Mouse (Mus musculus): ENCODE measurements around the gene Uqcr10.

Uqcr10 gene

DNA sequence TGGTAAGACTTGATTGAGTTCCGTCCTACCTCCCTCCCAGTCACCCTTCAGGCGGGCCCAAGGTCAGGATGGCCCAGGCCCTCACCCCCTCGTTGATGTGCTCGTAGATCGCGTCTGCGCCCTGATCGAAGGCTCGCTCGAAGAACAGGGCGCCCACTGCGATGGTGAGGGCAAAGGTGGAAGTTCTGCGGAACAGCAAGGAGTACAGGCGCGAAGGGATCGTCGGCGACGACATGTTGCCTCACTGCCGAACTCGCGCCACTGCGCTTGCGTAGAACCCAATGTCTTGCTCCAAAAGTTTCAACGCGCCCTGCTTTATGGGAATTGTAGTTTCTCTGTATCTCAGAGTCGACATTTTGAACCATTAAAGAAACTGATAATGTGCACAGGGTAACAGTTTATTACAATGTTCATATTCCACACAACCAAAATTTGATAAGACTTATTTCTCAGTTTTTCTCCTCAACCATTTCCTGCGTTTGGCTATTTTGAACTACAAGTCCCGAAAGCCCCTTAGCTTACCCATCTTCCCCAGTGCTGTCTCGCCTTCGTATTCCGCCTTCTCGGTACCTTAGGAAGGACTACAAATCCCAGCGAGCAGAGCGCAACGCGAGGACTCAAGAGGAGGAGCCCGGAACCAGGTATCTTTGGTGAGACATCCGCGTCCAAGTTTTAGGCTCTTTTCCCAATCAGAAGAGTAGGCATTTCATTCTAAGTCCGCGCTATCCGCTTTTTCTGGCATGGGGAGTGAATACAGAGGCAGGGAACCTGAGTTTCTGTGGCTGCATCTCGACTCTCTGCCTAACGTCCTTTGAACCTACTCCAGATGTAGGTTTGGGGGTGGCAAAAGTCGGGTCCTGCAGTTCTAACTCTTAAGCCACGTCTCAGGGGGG lies at the start of gene Uqcr10, which contains the start of gene Zmat5:
Gene Uqcr10 (minus strand): TSS at position 271 of the 893 bp plus-strand sequence.
Gene Zmat5 (plus strand): TSS at position 607 of the 893 bp plus-strand sequence.
- DNase-seq (ENCODE audit: low spot score in 2 of 2), result peak; percentile 86 to 90

DNA sequence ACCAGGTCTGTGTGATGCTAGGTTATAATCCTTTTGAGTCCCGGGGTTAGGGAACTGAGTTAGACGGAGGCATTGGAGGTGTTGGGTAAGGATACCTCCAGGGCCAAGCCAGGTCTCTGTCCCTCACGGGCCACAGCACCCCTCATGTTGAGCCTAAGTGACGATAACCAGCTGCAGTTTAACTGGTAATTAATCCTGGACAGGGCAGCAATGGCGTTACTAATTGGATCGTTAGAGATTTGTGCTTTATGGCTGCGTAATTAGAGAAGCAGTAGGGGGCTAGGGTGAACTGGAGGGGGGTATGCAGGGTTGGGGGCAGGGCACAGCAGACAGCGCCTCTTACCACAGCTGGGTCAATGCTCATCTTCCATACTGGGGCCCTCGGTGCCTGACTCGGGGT lies 48.7 kb upstream of the Uqcr10 start:
- DNase-seq (ENCODE audit: low spot score in 2 of 2), result no peak

- peak; percentile 51 to 63 for DNase-seq (ENCODE audit: low spot score in 2 of 2)
Observed at GRCm38 (mm10) chr11:4750263-4750662, 46.1 kb upstream of the Uqcr10 start.

- no peak for DNase-seq (ENCODE audit: low spot score in 2 of 2)
Observed at GRCm38 (mm10) chr11:4747285-4747684, 43.1 kb upstream of the Uqcr10 start.

DNA sequence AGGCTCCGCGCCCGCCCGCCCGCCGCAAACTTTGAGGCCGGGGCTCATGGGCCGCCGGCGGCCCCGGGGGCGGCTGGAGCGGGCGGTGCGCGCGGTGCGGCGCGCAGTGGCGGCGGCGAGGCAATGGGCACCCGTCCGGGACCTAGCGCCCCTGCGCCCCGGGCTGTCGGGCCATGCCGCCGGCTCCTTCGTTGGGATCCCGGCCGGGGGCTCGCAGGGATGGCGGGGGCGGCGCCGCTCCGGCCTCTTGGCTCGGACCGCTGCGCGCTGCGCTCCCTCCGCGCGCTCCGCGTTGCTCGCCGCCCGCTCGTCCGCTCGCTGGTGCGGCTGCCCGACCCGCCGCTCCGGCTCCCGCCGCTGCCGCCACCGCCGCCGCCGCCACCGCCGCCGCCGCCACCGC lies 42.6 kb upstream of the Uqcr10 start, which contains the start of gene Cabp7:
Gene Cabp7 (minus strand): TSS at position 46 of the 400 bp plus-strand sequence.
- no peak for DNase-seq (ENCODE audit: low spot score in 2 of 2)

- DNase-seq (ENCODE audit: low spot score in 2 of 2), result no peak
Observed at GRCm38 (mm10) chr11:4745969-4746368, 41.8 kb upstream of the Uqcr10 start.

DNA sequence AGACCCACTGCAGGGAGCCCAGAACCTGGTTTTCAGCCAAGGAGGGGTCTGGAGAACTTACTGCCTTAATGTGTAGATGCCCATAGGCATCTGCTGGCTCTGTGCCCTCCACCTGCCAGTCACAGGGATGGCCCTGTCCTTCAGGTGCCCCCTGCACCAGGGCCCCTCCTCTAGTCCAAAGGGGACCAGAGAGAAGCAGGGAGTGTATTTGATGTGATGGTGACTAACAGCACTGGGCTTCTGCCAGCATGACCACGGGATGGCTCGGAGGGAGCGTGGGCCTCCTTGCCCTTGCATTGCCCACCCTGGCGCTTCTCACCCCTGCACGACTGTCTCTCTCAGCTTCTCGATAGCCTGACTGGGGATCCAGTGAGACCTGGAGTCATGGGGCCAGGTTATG lies 40.5 kb upstream of the Uqcr10 start:
- no peak for DNase-seq (ENCODE audit: low spot score in 2 of 2)

- DNase-seq (ENCODE audit: low spot score in 2 of 2), result no peak
Observed at GRCm38 (mm10) chr11:4740785-4741184, 36.6 kb upstream of the Uqcr10 start.

- no peak for DNase-seq (ENCODE audit: low spot score in 2 of 2)
Observed at GRCm38 (mm10) chr11:4738719-4739118, 34.6 kb upstream of the Uqcr10 start.

DNA sequence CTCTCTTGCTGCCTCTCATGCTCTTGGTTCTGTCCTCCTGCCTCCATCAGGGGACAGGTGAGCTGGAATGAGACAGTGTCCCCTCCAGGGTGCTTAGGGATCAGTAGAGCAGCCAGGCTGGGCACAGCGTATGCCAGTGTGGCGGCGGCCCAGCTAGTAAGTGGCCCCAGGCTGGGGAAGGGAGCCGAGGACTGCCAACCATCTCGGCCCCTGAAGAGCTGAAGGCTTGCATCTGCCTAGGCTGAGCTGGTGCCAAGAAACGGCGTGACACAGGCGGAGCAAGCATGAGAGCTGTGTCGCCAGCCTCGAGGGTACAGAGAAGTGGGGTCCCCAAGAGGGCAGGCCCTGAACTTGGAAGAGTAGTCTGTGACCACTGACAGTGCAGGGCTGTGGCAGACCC lies 33.5 kb upstream of the Uqcr10 start:
- DNase-seq (ENCODE audit: low spot score in 2 of 2), result no peak

- DNase-seq (ENCODE audit: low spot score in 2 of 2), result no peak
Observed at GRCm38 (mm10) chr11:4736355-4736754, 32.2 kb upstream of the Uqcr10 start.

- no peak for DNase-seq (ENCODE audit: low spot score in 2 of 2)
Observed at GRCm38 (mm10) chr11:4734179-4734578, 30.0 kb upstream of the Uqcr10 start.

DNA sequence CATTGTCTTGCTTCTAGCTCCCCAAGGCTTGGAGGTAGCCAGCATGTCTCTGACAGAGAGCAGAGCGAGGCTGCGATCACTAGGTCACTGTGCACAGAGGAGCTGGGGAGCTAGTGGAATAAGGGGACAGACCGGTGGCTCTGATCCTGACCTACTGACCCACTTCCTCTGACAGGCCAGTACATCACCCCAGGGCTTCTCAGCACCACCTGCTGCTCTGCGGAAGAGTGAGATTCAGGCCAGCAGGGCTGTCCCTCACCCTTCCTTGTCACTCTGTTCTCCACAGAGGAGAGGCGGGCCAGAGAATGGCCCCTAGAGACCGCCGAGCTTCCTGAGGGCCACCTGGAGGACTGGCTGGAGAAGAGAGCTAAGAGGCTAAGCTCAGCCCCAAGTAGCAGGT lies 27.6 kb upstream of the Uqcr10 start:
- no peak for DNase-seq (ENCODE audit: low spot score in 2 of 2)

DNA sequence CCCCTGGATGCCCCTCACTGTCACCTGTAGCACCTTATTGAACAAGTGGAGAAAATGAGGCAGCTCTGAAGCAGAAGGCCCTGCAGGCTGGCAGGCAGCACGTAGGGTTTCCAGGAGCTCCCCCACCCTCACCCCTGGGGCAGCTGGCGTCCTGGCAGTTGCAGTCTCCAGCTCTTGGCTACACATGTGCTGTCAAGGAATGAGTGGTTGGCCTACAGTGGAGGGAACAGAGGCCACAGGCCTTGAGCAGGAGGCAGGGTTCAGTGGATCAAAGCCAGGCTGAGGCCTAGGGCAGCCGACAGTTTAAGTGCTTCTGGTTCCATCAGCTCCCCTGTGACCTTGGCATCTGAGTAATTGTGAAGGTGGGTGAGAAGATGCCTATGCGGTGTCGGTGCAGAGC lies 26.8 kb upstream of the Uqcr10 start:
- DNase-seq (ENCODE audit: low spot score in 2 of 2), result no peak

DNA sequence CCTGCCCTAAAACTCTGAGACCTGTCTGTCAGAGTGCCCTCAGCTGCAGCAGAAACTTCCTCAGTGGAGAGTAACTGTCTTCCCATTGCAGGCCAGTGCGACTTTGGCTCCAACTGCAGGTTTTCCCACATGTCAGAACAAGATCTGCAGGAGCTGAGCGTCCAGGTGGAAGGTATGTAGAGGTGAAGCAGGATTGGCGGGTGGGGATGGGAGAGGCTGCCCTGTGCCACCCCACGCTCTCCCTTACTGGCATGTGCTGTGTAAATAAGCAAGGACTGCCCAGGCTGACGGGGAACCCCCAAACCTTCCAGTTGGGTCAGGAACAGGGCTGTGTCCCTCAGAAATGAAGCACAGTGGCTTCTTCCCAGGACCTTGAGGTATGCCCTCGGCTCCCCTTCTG lies 26.0 kb upstream of the Uqcr10 start:
- DNase-seq (ENCODE audit: low spot score in 2 of 2), result peak; percentile 33 to 61

DNA sequence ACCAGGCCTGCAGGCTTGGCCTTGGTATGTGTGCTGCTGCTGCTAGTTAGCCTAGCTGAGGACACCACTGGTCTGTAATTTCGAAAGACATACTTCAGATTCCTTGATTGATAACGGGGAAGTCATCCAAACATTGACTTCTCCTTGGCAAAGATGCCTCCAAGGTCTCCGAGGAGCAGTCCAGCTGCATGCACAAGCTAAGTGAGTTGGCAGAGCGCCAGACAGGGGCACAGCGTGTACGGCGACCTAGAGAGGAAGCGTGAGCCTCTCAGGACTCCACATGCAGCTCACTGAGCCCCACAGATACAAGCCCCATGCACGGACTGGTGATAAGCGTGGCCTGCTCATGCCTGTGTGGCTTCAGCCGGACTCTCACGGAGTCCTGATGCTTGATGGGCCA lies 25.5 kb upstream of the Uqcr10 start:
- peak; percentile 45 to 52 for DNase-seq (ENCODE audit: low spot score in 2 of 2)

- DNase-seq (ENCODE audit: low spot score in 2 of 2), result no peak
Observed at GRCm38 (mm10) chr11:4721728-4722127, 17.6 kb upstream of the Uqcr10 start.

DNA sequence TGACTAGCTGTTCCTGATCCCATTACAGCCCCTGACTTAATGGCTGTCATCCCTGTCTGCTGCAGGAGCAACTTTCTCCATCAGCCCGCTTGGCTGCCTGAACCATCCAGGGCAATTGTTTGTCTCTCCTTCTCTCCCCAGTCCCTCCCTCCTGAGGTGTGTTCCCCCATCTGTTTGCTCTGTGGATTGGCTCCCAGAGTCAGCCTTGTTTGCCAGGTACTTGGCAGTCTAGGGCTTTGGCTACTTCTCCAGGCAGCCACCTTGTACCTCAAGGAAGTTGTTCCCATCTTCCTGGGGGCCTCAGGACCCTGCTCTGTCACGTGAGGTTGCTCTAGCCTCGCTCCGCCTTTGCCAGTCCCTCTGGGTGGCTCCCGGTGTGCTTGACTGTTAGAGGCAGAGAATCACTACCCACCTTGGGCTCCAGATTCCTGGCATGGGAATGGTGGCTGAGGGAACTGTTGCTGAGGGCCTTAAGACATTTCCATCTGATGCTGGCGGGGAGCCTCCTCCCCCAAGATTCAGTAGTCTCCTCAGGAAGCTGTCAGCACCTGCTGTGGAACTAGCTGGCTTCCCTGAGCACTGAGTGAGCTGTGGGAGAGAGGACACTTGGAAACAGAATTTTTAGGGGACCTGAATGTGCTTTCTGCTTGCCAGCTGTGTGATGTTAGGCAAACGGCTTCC lies 16.9 kb upstream of the Uqcr10 start:
- DNase-seq (ENCODE audit: low spot score in 2 of 2), result no peak

DNA sequence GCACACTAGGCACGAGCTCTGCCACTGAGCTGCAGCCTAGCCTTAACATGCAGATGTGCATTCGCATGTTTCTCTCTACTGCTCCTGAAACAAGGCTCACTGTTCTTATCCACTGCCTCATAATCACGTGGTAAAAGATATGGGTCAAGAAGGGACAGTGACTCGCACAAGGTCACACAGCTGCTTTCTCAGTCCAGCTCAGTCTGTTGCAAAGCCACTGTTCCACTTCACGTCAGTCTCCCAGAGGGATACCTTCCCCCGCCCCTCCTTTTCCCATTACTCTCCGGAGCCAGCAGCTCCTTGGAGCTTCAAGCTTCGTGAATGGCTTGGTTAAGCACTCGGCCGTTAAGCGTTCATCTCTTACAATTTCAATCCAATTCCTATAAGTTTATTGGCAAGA lies 16.3 kb upstream of the Uqcr10 start:
- no peak for DNase-seq (ENCODE audit: low spot score in 2 of 2)

- DNase-seq (ENCODE audit: low spot score in 2 of 2), result no peak
Observed at GRCm38 (mm10) chr11:4719961-4720360, 15.8 kb upstream of the Uqcr10 start.

GRCm38 (mm10) chr11:4718548-4718947 lies 14.4 kb upstream of the Uqcr10 start:
- no peak for DNase-seq (ENCODE audit: low spot score in 2 of 2)

DNA sequence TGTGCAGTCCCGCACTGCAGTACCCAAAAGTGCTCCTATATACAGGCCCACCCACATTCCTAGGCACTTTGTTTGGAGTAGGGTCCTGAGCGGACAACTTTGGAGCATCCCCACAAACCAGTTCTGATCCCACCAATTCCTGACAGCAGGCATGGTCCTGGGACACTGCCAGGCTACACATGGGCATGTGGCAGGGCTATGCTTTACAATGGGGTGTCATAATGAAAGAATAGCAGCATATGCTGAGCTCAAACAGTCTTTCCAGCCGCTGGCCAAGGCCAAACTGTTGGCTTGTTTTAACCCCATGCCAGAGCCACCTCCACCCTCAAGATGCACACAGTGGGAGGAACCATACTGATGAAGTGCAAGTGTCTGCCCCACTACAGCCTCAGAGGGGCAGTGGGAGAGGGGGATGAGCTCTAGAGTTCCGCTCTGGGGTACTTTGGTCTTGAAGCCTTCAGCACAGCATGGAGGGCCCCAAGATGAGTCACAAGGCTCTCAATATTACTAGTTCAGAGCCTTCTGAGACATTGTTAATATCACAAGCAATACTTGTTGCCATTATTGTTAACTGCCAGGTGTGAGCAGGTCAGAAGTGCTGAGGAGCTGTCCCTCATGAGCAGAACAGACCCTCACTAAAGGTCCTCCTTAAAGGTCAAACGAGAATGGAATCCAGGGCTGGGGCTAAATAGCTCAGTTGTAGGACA lies 12.5 kb upstream of the Uqcr10 start:
- no peak for DNase-seq (ENCODE audit: low spot score in 2 of 2)
